Mouse (Mus musculus): ENCODE measurements around the gene Nlgn1. TPM values are rescaled to one million over a fixed set of nuclear protein-coding genes. Genes with fewer than 3 reads are reported as not detected.

The Nlgn1 gene
- polyA plus RNA-seq, 2 experiments = not detected

- Histone ChIP-seq H3K4me1 (replicated peaks; ENCODE audit: control insufficient read depth in 2 of 2, insufficient read depth in 2 of 2, low read length in 1 of 2) (no peaks in the 10 kb centered on the region), H3K4me3 (ENCODE audit: insufficient read depth in 1 of 2, low read depth in 2 of 2, low read length in 2 of 2) (no peak overlapping the region), H3K9me3 (ENCODE audit: control insufficient read depth, low read length) (no peaks in the 10 kb centered on the region), H3K27ac (no peak overlapping the region), H3K9ac (replicated peaks) (no peak overlapping the region), H3K4me2 (ENCODE audit: low read depth) (no peak overlapping the region), H3K36me3 (replicated peaks; ENCODE audit: control insufficient read depth, insufficient read depth, low read depth) (no peaks in the 10 kb centered on the region), H3K27me3 (ENCODE audit: control insufficient read depth, insufficient read depth, low read length) (no peaks in the 10 kb centered on the region)
- no peak for ATAC-seq (ENCODE audit: insufficient read depth)
- WGBS (ENCODE audit: insufficient replicate concordance) = 45% methylated on average over 3 of the region's 3 CpGs
- no peak for TF ChIP-seq EP300 (IDR thresholded peaks at IDR 0.05; ENCODE audit: low read depth)
- DNase-seq (ENCODE audit: low read depth in 3 of 3, low spot score in 3 of 3) = no peak
Observed at GRCm38 (mm10) chr3:26105528-26105927, 226.7 kb downstream of the Nlgn1 start.

- Histone ChIP-seq H3K36me3 (replicated peaks; ENCODE audit: control insufficient read depth, insufficient read depth, low read depth) (no peaks in the 10 kb centered on the region), H3K4me2 (ENCODE audit: low read depth) (no peak overlapping the region), H3K4me1 (replicated peaks; ENCODE audit: control insufficient read depth in 2 of 2, insufficient read depth in 2 of 2, low read length in 1 of 2) (no peaks in the 10 kb centered on the region), H3K4me3 (ENCODE audit: insufficient read depth in 1 of 2, low read depth in 2 of 2, low read length in 2 of 2) (no peak overlapping the region), H3K27me3 (ENCODE audit: control insufficient read depth, insufficient read depth, low read length) (no peaks in the 10 kb centered on the region), H3K9me3 (ENCODE audit: control insufficient read depth, low read length) (no peaks in the 10 kb centered on the region), H3K27ac (no peak overlapping the region), H3K9ac (replicated peaks) (no peak overlapping the region)
- TF ChIP-seq EP300 (IDR thresholded peaks at IDR 0.05; ENCODE audit: low read depth) (no peak), CTCF (IDR thresholded peaks at IDR 0.05; ENCODE audit: low read depth) (no peak)
- WGBS (ENCODE audit: insufficient replicate concordance) = 45% methylated on average over 1 of the region's 1 CpGs
- DNase-seq (ENCODE audit: low read depth in 3 of 3, low spot score in 3 of 3) = no peak
- no peak for ATAC-seq (ENCODE audit: insufficient read depth)
Observed at GRCm38 (mm10) chr3:26102271-26102670, 230.0 kb downstream of the Nlgn1 start.

GRCm38 (mm10) chr3:26095551-26095950 is 236.7 kb downstream of the Nlgn1 start:
- TF ChIP-seq EP300 (IDR thresholded peaks at IDR 0.05; ENCODE audit: low read depth) (no peak), CTCF (IDR thresholded peaks at IDR 0.05; ENCODE audit: low read depth) (no peak)
- no peak overlapping the region for H3K9ac ChIP-seq (replicated peaks)
- no peaks in the 10 kb centered on the region for H3K9me3 ChIP-seq (ENCODE audit: control insufficient read depth, low read length)
- DNase-seq (ENCODE audit: low read depth in 3 of 3, low spot score in 3 of 3) = no peak
- no peak overlapping the region for H3K27ac ChIP-seq
- H3K4me3 ChIP-seq (ENCODE audit: insufficient read depth in 1 of 2, low read depth in 2 of 2, low read length in 2 of 2) = no peak overlapping the region
- H3K27me3 ChIP-seq (ENCODE audit: control insufficient read depth, insufficient read depth, low read length) = no peaks in the 10 kb centered on the region
- no peaks in the 10 kb centered on the region for H3K4me1 ChIP-seq (replicated peaks; ENCODE audit: control insufficient read depth in 2 of 2, insufficient read depth in 2 of 2, low read length in 1 of 2)
- no peak for ATAC-seq (ENCODE audit: insufficient read depth)
- H3K36me3 ChIP-seq (replicated peaks; ENCODE audit: control insufficient read depth, insufficient read depth, low read depth) = no peaks in the 10 kb centered on the region
- no peak overlapping the region for H3K4me2 ChIP-seq (ENCODE audit: low read depth)

- no peaks in the 10 kb centered on the region for H3K9me3 ChIP-seq (ENCODE audit: control insufficient read depth, low read length)
- H3K27ac ChIP-seq = no peak overlapping the region
- no peaks in the 10 kb centered on the region for H3K27me3 ChIP-seq (ENCODE audit: control insufficient read depth, insufficient read depth, low read length)
- H3K4me3 ChIP-seq (ENCODE audit: insufficient read depth in 1 of 2, low read depth in 2 of 2, low read length in 2 of 2) = no peak overlapping the region
- no peak for ATAC-seq (ENCODE audit: insufficient read depth)
- TF ChIP-seq EP300 (IDR thresholded peaks at IDR 0.05; ENCODE audit: low read depth) (no peak), CTCF (IDR thresholded peaks at IDR 0.05; ENCODE audit: low read depth) (no peak)
- H3K4me1 ChIP-seq (replicated peaks; ENCODE audit: control insufficient read depth in 2 of 2, insufficient read depth in 2 of 2, low read length in 1 of 2) = no peaks in the 10 kb centered on the region
- H3K4me2 ChIP-seq (ENCODE audit: low read depth) = no peak overlapping the region
- H3K9ac ChIP-seq (replicated peaks) = no peak overlapping the region
- DNase-seq (ENCODE audit: low read depth in 3 of 3, low spot score in 3 of 3) = no peak
- H3K36me3 ChIP-seq (replicated peaks; ENCODE audit: control insufficient read depth, insufficient read depth, low read depth) = no peaks in the 10 kb centered on the region
Observed at GRCm38 (mm10) chr3:26069366-26069765, 262.9 kb downstream of the Nlgn1 start.

- Histone ChIP-seq H3K4me1 (replicated peaks; ENCODE audit: control insufficient read depth in 2 of 2, insufficient read depth in 2 of 2, low read length in 1 of 2) (no peaks in the 10 kb centered on the region), H3K27ac (no peak overlapping the region), H3K4me2 (ENCODE audit: low read depth) (no peak overlapping the region), H3K4me3 (ENCODE audit: insufficient read depth in 1 of 2, low read depth in 2 of 2, low read length in 2 of 2) (no peak overlapping the region), H3K9ac (replicated peaks) (no peak overlapping the region), H3K36me3 (replicated peaks; ENCODE audit: control insufficient read depth, insufficient read depth, low read depth) (no peaks in the 10 kb centered on the region), H3K27me3 (ENCODE audit: control insufficient read depth, insufficient read depth, low read length) (no peaks in the 10 kb centered on the region), H3K9me3 (ENCODE audit: control insufficient read depth, low read length) (no peaks in the 10 kb centered on the region)
- 51% methylated on average over 4 of the region's 4 CpGs for WGBS (ENCODE audit: insufficient replicate concordance)
- DNase-seq (ENCODE audit: low read depth in 3 of 3, low spot score in 3 of 3) = no peak
- ATAC-seq (ENCODE audit: insufficient read depth) = no peak
- TF ChIP-seq EP300 (IDR thresholded peaks at IDR 0.05; ENCODE audit: low read depth) = no peak
- TF ChIP-seq CTCF (IDR thresholded peaks at IDR 0.05; ENCODE audit: low read depth) = no peak
Observed at GRCm38 (mm10) chr3:26050769-26051168, 281.5 kb downstream of the Nlgn1 start.

GRCm38 (mm10) chr3:26042966-26043365 is 289.3 kb downstream of the Nlgn1 start:
- ATAC-seq (ENCODE audit: insufficient read depth) = no peak

More at GRCm38 (mm10) chr3:26042966-26043365, 289.3 kb downstream of the Nlgn1 start:
- TF ChIP-seq EP300 (IDR thresholded peaks at IDR 0.05; ENCODE audit: low read depth) (no peak), CTCF (IDR thresholded peaks at IDR 0.05; ENCODE audit: low read depth) (no peak)
- no peak overlapping the region for H3K4me3 ChIP-seq (ENCODE audit: insufficient read depth in 1 of 2, low read depth in 2 of 2, low read length in 2 of 2)
- H3K27ac ChIP-seq = no peak overlapping the region
- H3K4me1 ChIP-seq (replicated peaks; ENCODE audit: control insufficient read depth in 2 of 2, insufficient read depth in 2 of 2, low read length in 1 of 2) = no peaks in the 10 kb centered on the region
- WGBS (ENCODE audit: insufficient replicate concordance) = 47% methylated on average over 2 of the region's 2 CpGs
- H3K36me3 ChIP-seq (replicated peaks; ENCODE audit: control insufficient read depth, insufficient read depth, low read depth) = no peaks in the 10 kb centered on the region
- H3K9ac ChIP-seq (replicated peaks) = no peak overlapping the region
- no peak overlapping the region for H3K4me2 ChIP-seq (ENCODE audit: low read depth)
- no peaks in the 10 kb centered on the region for H3K9me3 ChIP-seq (ENCODE audit: control insufficient read depth, low read length)
- DNase-seq (ENCODE audit: low read depth in 3 of 3, low spot score in 3 of 3) = no peak
- no peaks in the 10 kb centered on the region for H3K27me3 ChIP-seq (ENCODE audit: control insufficient read depth, insufficient read depth, low read length)

Measured in liver, embryonic 14.5 days (tissue).